Mouse (Mus musculus): ENCODE data around the gene Ccdc30. TPM values are rescaled to one million over a fixed set of nuclear protein-coding genes. Genes with fewer than 3 reads are reported as not detected.
A peak's percentile ranks its signal among the peaks of the same experiment; 100 is the strongest.

The Ccdc30 gene
- total RNA-seq, 2 experiments from 2014 or later, result 19.4 to 19.8 TPM

DNA sequence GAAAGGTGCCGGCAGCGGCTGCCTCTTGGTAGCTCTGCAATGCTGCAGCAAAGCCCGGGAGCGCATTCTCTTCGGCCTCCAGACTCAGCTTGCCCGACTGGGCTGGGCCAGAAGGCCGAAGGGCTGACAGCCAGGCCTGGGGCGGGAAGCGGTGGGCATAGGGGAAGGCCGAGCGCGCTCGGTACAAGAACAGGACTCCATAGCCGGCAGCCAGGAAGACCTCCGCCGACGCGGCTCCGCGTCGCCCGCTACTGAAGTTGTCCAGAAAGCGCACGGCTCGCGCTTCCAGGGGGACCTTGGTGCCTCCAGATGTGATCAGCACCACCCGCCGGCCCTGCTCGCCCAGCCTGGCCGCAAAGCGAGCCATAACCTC lies 6.6 kb upstream of the Ccdc30 start:
- no peak for DNase-seq (ENCODE audit: low spot score in 2 of 2)
- intact Hi-C loops (cut with DNase I), result no loop called here

DNA sequence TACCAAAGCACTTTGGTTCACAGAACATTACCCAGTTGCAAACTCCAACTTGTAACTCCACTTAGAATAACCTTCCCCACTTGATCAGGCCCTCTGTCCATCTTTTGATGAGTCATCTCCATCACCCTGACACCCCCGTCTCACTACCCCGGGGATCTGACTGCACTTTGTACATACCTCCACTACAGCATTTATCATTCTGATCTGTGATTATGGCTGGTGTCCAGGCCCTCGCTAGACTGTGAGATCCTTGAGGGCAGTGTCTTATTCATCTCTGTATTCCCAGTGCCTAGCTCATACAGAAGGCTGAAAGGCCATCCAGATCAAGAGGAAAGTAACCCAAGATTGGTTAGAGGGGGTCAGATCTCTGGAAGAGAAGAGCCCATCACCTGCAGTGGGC lies 5.9 kb upstream of the Ccdc30 start:
- intact Hi-C loops (cut with DNase I), result no loop called here
- no peak for DNase-seq (ENCODE audit: low spot score in 2 of 2)

DNA sequence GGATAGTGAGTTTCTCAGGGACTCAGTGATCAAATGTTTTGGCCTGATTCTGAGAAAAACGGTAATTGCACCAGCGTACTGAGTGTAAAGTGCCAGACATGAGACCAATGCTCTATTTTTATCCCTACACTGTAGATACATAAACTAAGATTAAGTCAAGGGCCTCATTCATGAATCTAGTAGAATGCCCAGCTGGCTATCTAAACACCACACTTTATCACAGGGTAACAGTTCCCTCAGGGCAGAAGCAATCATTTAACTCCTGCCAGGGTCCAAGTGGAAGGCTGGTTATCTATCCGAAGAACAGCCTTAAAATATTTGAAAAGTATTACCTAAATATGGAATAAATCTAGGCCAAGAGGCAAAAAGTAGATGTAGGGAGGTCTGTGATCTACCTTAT lies 2.6 kb upstream of the Ccdc30 start:
- DNase-seq (ENCODE audit: low spot score in 2 of 2), result no peak
- intact Hi-C loops (cut with DNase I), result no loop called here

DNA sequence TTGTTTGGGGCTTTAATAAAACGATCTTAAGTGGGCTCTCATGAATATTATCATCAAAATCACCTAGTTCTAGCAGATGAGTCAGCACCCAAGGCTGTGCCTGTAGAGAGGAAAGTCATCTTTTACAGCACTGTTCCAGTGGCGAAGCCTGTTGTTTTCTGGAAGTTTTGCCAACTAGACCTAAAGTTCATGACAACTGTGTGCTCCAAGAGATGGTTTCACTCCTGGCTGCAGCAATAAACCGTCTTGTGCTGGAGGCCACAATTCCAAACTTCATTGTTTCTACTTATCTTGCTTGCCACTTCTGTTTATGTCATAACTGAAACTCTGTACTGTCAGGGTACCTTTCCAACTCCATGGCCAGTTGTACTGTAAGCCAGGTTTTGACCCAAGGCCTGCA lies 1.9 kb upstream of the Ccdc30 start:
- no peak for DNase-seq (ENCODE audit: low spot score in 2 of 2)
- intact Hi-C loops (cut with DNase I), result no loop called here

DNA sequence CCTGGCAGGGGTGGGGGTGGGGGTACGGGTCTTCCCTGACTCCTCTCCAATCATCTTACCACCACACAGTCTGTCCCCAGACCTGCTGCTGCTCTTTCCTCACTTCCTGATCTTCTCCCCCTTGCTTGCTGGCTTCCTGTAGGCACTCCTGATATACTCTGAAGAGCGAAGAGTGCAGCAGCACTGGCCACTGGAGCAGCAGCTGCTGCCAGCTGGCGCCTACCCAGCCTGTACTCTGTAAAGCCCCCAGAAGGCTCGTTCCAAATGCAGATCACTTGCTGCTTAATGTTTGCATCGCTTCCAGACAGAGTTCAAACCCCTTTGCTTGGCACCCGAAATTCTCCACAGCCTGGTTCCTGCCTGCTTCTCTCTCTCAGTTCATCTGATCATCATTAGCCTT lies 2.5 kb downstream of the Ccdc30 start:
- intact Hi-C loops (cut with DNase I), result no loop called here
- DNase-seq (ENCODE audit: low spot score in 2 of 2), result peak in 1 of 2 experiments; percentile 10

DNA sequence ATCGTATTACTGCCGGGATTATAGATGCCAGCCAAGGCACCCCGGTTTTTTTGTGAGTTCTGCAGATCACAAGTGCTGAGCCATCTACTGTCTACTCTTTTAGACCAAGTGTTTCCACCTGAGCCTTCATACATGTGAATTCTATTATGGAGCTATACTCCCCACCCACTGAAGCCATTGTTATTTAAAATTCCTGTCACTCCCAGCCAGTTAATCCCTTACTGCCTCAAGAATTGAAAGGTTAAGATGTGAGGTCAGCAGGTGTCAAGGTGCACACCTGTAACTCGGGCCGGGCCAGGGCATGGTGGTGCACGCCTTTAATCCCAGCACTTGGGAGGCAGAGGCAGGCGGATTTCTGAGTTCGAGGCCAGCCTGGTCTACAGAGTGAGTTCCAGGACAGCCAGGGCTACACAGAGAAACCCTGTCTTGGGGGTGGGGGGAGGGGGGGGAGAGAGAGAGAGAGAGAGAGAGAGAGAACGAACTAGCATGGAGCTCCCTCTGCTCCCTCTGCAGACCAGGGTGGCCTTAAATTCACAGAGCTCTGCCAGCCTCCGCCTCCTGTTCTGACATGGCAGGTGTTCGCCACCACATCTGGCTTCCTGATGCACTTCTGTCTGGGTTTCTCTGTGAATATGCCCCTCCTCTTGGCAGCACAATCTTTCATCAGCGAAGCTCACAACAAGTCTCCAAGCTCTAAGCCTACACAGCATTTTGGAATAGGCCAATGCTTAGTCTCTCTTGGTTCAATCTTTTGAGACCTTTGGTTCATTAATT lies 3.3 kb downstream of the Ccdc30 start:
- intact Hi-C loops (cut with DNase I), result no loop called here
- no peak for DNase-seq (ENCODE audit: low spot score in 2 of 2)

DNA sequence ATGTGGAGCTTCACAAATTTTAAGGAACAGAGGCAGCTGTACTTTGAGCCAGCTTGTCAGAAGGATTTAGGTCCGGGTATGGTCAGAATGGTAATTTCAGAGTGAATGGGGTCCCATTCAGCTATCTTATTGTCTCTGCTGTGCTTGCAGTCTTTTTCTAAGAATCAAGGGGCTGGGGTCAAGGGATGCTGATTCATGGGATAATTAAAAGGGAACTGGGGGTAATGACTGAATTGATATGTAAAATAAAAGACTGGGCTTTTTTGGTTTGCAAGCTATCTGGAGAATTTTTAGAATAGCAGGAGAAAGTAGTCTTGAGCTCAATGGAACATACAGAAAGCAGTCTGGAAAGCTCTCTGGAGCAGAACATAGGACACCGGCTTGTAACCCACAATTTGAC lies 11.9 kb downstream of the Ccdc30 start:
- intact Hi-C loops (cut with DNase I), result no loop called here
- no peak for DNase-seq (ENCODE audit: low spot score in 2 of 2)

DNA sequence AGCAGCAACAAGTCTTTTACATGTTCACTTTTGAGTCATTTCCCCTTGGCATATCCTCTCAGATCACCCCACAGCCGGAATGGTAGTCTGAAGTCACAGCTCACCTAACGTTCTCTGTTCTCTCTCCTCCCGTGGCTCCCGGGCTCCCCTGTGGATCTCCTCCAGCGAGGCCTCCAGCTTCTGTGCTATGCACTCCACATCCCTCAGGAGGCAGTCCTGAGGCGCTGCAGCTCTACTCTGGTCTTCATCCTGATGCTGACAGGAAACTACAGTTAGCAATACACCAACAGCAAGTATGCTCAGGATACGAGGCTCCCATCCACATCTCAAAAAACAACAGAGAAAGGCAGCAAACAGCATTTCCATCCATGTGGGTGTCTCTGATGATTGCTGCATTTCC lies 14.4 kb downstream of the Ccdc30 start:
- intact Hi-C loops (cut with DNase I), result no loop called here
- DNase-seq (ENCODE audit: low spot score in 2 of 2), result no peak

DNA sequence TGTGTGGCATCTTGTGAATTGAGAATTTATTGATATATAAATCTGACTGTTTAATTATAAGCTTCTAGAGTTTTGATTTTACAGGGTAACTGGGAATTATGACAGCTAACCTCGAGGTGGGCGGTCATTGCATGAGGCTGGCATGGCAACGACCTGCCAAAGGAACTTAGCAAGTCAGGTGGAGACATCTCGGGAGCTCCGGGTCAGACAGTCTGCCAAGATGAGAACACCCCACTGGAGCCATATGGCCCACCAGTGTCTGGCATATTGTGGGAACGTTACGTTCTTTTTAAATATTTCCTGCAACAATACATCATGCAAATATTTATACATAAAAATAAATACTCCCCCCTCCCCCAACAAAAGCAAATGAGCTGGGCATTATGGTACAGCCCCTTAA lies 16.6 kb downstream of the Ccdc30 start:
- no peak for DNase-seq (ENCODE audit: low spot score in 2 of 2)
- intact Hi-C loops (cut with DNase I), result no loop called here

DNA sequence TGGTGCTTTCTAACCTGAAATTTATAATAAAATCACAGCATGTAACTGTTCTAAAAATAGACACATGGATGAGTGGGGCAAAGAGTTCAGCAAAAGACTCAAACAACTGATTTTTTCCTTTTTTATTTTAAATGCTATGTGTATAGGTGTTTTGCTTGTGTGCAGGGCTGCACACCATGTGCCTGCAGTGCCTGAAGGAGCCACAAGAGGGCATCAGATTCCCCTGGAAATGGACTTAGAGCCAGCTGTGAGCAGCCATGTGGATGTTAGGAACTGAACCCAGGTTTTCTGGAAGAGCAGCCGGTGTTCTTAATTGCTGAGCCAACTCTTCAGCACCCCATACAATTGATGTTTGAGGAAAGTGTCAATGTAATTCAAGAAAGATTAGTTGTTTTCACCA lies 25.0 kb downstream of the Ccdc30 start:
- peak; percentile 26 to 38 for DNase-seq (ENCODE audit: low spot score in 2 of 2)
- intact Hi-C loops (cut with DNase I), result no loop called here

DNA sequence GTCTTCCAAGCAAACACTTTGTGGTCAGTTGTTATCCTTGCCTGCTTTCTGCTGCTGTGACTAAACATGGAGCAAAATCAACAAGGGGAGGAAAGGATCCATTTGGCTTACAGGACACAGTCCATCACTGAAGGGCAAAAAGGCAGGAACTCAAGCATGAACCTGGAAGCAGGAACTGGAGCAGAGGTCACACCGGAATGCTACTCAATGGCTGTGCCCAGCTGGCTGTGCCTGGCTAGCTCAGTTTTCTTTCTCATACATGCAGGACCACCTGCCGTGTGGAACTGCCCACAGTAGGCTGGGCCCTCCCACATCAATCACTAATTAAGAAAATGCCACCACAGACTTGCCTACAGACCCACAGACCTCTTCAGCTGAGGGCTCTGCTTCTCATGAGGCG lies 26.1 kb downstream of the Ccdc30 start:
- intact Hi-C loops (cut with DNase I), result no loop called here
- DNase-seq (ENCODE audit: low spot score in 2 of 2), result no peak

DNA sequence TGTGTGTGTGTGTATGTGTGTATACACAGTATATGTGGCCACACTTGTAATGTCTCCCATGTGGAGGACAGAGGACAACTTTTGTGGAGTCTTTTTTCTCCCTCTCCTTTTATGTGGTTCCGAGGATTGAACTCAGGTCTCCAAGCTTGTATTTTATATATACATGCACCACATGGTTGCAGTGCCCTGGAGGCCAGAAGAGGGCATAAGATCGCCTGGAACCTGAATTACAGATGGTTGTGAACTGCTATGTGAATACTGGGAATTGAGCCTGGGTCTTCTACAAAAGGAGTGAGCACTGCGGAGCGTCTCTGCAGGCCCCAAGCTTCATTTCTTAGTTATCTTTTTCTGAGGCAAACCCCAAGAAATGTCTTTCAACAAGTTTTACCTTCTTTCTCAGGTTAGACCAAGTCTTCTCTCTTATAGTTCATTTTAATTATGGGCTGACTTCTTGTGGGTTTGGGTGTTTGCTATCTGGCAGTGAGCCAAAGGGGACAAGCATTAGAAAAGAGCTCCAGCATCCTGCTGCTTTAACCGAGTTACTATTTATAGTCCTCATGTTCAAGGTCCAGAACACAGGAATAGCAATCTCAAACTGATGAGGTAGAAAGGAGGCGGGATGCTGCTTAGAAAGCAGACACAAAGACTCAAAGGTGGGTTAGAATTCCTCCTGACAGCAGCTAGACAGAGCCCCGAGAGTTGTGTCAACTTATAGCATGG lies 33.7 kb downstream of the Ccdc30 start:
- DNase-seq (ENCODE audit: low spot score in 2 of 2), result no peak
- intact Hi-C loops (cut with DNase I), result no loop called here

DNA sequence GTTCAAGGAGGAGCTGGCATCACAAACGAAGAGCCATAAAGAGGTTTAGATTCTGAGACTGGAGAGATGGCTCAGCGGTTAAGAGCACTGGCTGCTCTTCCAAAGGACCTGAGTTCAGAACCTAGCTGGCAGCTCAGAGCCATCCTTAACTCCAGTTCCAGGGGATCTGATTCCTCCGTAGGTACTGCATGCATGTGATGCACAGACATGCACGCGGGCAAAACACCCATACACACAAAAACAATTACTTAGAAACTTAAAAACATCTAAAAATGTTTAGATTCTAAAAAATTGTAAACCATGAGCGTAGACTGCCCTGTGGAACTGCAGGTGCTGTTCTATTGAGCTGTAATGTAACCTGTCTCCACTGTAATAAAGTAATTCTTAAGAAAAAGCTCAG lies 45.9 kb downstream of the Ccdc30 start:
- intact Hi-C loops (cut with DNase I), result no loop called here
- no peak for DNase-seq (ENCODE audit: low spot score in 2 of 2)

DNA sequence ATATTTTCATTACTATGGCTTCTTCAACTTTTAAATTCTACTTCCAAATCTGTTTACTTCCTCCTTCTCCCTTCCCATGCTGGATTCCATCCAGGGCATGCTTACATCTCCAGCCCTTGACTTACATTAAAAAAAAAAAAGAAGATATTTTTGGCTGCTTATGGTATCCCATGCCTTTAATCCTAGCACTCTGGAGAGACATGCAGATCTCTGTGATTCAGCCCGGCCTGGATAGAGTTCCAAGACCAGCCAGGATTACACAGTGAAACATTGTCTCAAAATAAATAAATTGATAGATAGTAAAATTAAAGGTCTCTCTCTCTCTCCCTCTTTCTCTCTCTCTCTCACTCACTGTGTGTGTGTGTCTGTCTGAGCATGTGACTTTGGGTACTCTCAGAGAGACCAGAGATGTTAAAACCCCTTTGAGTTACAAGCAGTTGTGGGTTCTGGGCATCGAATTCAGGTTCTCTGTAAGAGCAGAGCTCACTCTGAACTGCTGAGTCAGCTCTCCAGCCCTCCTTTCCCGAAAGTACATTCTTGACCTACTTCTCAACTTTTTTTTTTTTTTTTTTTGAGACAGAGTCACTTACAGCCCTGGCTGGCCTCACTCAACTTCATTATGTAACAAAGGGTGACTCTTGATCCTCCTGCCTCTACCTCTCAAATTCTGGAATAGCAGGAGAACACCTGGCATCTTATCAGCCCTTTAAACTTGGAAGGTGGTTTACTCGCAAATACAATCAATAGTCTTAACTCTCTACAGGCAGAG lies 48.4 kb downstream of the Ccdc30 start:
- intact Hi-C loops (cut with DNase I), result no loop called here
- no peak for DNase-seq (ENCODE audit: low spot score in 2 of 2)

DNA sequence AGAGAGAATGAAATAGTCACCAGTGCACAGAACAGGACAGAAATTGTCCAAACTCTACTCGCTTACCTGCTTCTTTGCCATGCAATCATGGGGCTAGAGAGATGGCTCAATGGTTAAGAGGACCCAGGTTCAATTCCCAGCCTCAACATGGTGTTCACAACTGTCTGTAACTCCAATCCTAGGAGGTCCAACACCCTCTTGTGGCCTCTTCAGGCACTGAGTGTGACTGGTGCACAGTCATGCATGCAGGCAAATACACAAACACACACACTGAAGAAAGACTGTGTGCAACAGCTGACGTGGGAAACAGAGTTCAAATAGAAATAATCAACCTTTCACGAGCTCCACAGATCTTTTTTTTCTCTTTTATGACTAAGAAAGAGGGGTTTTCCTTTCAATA lies 53.1 kb downstream of the Ccdc30 start:
- intact Hi-C loops (cut with DNase I), result no loop called here
- DNase-seq (ENCODE audit: low spot score in 2 of 2), result no peak

DNA sequence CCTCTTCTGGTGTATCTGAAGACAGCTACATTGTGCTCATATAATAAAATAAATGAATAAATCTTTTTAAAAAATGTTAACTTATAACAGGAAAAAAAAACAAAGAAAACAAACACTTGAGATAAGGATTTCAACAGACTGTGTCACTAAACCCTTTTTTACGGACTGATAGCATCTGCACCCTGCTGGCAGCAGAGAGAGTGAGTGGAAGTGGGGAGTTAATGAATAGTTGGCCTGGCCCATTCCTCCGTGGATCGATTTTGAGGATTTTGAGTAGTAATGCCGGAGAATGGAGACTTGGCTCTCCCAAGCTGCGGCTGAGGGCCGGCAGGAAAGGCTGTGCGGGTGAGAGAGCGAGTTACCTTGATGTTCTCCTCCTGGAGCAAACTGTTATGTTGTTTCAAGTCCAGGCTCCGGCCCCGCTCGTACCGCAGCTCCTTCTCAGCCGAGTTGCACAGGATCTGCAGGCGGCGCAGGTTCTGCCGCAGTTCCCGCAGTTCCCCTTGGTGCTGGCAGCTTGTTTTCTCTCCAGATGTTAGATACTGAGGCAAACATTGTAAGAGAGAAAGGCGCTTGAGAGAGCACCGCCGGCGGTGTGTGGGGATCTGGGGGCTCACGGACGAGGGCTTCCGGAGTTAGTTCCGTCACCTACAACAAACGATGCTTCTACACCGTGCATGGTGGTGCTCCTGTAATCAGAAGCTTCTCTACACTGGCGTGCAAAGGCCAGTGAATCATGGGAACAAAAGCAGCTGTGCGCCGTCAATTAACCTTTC lies 55.9 kb downstream of the Ccdc30 start:
- DNase-seq (ENCODE audit: low spot score in 2 of 2), result peak in 1 of 2 experiments; percentile 7
- intact Hi-C loops (cut with DNase I), result no loop called here

DNA sequence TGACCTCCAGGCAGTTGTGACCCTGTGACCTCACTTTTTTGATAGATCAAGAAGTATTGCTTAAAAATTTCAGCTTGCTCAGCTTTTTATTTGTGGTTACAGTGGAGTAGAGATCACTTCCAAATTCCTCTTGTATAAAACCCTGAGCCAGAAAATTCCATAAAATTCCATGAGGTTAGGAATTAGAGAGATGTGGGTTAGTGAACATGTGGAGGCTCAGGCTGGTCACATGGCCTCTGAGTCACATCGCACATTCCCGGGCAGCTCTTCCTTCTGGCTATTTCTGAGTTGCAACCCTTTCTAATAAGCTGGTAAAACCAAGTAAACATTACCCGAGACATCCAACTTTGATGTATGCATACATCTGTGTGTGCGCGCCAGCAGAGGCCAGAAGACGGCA lies 69.8 kb downstream of the Ccdc30 start:
- DNase-seq (ENCODE audit: low spot score in 2 of 2), result no peak
- intact Hi-C loops (cut with DNase I), result no loop called here

DNA sequence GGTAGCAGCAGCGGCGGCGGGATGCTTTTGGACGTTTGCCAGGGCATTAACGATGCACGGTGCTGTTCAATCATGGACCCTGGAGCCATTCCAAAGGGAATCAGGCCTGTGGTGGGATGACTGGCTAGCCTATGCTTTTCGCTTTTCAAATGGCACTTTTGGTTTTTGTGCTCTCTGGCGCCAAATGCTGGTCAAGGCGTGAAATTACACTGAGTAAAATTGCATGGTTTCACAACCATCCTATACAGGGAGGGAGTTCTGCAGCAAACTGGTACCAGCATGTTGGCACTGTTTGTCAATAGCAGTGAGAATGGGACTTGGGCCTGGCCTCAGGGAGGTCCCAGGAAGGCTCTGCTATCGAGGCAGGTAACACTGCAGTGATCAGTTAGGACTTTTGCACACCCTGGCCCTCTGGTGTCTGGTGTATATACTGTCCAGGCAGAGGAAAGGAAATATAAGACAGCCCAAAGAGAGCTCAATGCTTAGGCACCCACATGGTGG lies 76.4 kb downstream of the Ccdc30 start:
- peak; percentile 46 to 75 for DNase-seq (ENCODE audit: low spot score in 2 of 2)
- intact Hi-C loops (cut with DNase I), result no loop called here

DNA sequence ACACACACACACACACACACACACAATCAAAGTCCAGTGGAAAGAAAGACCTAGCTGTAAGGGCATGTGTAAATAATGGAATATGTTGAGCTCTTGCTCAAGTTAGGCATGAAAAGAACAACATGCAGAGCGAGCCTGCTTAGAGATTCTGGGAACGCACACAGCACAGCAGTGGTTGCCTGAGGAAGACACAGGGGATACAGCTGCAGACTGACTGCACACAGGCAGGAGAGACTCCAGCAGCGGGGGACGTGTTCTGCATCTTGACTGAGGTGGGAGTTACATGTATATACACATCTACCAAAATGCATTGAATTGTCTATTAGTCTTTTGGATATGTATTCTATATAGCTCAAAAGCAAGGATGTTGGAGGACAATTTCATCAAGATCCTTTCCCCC lies 76.9 kb downstream of the Ccdc30 start:
- DNase-seq (ENCODE audit: low spot score in 2 of 2), result peak; percentile 20 to 49
- intact Hi-C loops (cut with DNase I), result no loop called here

DNA sequence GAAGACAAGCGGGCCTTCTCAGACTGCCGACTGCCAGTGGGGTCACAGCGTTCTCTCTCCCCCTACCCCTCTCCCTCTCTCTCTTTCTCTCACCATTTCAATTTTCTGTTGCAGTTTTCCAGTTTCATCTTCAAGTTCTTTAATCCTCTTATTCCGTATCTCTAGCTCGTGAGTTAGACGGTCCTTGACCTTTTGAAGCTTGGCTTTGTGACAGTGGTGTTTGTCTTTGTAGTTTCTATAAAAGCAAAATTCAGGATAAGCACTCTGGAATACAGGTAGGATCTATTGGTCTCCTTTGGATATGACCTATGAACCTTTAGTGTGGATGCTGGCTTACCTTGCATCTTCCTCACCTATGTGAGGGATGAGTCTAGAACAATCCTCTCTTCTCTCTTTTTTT lies 81.8 kb downstream of the Ccdc30 start:
- intact Hi-C loops (cut with DNase I), result no loop called here
- DNase-seq (ENCODE audit: low spot score in 2 of 2), result no peak

Data from left cerebral cortex, postnatal 14 days (tissue).